Mouse (Mus musculus): ENCODE data around the gene Olfr1057. TPM values are rescaled to one million over a fixed set of nuclear protein-coding genes. Genes with fewer than 3 reads are reported as not detected.

Gene Olfr1057
- total RNA-seq (2023): not detected

GRCm38 (mm10) chr2:86378293-86378692, at the start of gene Olfr1057:
Olfr1057 (minus strand) TSS chr2:86378393.

GRCm38 (mm10) chr2:86426649-86427048, 48.5 kb upstream of the Olfr1057 start, which contains the start of gene Olfr1062:
Olfr1062 (minus strand) TSS chr2:86426749.

DNA sequence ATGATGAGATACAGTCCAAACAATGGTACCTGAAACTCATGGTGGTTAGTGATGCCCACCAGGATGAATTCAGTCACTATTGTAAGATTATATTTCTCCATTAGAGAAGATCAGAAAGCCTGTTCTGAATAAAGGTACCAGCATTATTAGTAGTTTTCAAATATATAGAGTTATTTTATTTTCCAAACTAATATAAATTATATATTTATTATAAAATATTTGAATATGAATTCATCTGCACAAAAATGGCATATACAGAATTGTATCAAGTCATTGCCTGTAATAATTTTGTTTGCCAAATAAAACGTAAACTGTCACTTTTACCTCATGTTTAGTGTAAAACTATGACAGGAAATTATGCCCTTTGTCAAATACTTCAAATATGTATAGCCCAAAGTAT, 35.8 kb upstream of the Olfr1057 start, which contains the start of gene Olfr1061:
Gene Olfr1061, minus strand, starts transcription at position 101 of the 400 bp plus-strand sequence.

DNA sequence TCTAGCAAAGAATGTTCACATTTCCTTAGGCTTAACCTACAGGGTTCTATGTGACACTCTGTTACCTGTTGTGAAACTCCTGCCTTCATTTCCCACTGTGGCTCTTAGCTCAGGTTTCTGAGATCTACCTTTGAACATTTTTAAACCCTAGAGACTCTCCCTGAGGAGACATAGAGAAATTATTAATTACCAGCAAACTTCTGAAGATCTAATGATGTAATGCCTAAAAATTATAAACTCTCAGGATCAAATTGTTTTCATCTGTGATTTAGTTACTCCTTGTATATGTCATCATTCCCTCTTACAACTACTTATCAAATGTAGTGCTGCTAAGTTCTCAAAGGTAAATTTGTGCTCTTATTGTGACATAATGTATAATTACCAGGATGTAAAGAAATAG, 10.3 kb upstream of the Olfr1057 start, which contains the start of gene Olfr1058:
Gene Olfr1058, minus strand, starts transcription at position 101 of the 400 bp plus-strand sequence.

GRCm38 (mm10) chr2:86362369-86362768, 15.8 kb downstream of the Olfr1057 start, which contains the start of gene Olfr1056:
Olfr1056 (minus strand) TSS chr2:86362469.

GRCm38 (mm10) chr2:86350184-86350583, 28.0 kb downstream of the Olfr1057 start, which contains the start of gene Olfr1055:
Olfr1055 (minus strand) TSS chr2:86350284.

DNA sequence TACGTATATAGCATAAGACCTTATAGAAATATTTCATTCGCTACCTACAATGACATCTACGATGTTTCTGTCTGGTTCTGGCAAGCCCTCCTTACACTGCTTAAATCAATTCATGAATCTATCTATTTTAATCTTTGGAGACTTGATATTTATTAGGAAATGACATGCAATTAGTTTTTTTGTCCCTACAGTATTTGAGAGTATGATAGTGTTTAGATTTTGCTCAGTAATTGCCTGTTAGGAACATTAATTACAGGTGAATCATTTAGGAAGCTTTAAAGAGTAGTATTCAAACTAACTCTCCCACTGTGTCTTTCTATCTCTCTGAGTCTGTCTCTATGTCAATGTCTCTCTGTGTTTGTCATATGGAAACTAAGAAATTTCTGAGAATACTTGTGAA, 42.9 kb downstream of the Olfr1057 start, which contains the start of gene Olfr1054:
Gene Olfr1054, minus strand, starts transcription at position 101 of the 400 bp plus-strand sequence.

Other genes with a start within 250 kb of the Olfr1057 start
- not detected for gene Olfr1039, start 242.5 kb downstream of the Olfr1057 start, total RNA-seq (2023)
- gene Olfr1040, start 231.7 kb downstream of the Olfr1057 start, total RNA-seq (2023): not detected
- gene Olfr1042, start 216.6 kb downstream of the Olfr1057 start, total RNA-seq (2023): not detected
- gene Olfr1043, start 210.9 kb downstream of the Olfr1057 start, total RNA-seq (2023): not detected
- gene Olfr1044, start 200.6 kb downstream of the Olfr1057 start, total RNA-seq (2023): not detected
- gene Olfr52, start 192.7 kb downstream of the Olfr1057 start, total RNA-seq (2023): not detected
- not detected for gene Olfr1045, start 175.4 kb downstream of the Olfr1057 start, total RNA-seq (2023)
- not detected for gene Olfr1046, start 159.1 kb downstream of the Olfr1057 start, total RNA-seq (2023)
- gene Olfr1047, start 147.0 kb downstream of the Olfr1057 start, total RNA-seq (2023): not detected
- not detected for gene Olfr1048, start 138.1 kb downstream of the Olfr1057 start, total RNA-seq (2023)
- gene Olfr1049, start 120.1 kb downstream of the Olfr1057 start, total RNA-seq (2023): not detected
- not detected for gene Olfr1051, start 99.3 kb downstream of the Olfr1057 start, total RNA-seq (2023)
- gene Olfr1052, start 85.9 kb downstream of the Olfr1057 start, total RNA-seq (2023): not detected
- not detected for gene Olfr1053, start 63.1 kb downstream of the Olfr1057 start, total RNA-seq (2023)
- not detected for gene Olfr1054, start 43.0 kb downstream of the Olfr1057 start, total RNA-seq (2023)
- not detected for gene Olfr1055, start 28.1 kb downstream of the Olfr1057 start, total RNA-seq (2023)
- not detected for gene Olfr1056, start 15.9 kb downstream of the Olfr1057 start, total RNA-seq (2023)
- gene Olfr1058, start 10.2 kb upstream of the Olfr1057 start, total RNA-seq (2023): not detected
- not detected for gene Olfr1061, start 35.7 kb upstream of the Olfr1057 start, total RNA-seq (2023)
- gene Olfr1062, start 48.4 kb upstream of the Olfr1057 start, total RNA-seq (2023): not detected
- not detected for gene Olfr1065, start 72.2 kb upstream of the Olfr1057 start, total RNA-seq (2023)
- not detected for gene Olfr1066, start 77.9 kb upstream of the Olfr1057 start, total RNA-seq (2023)
- not detected for gene Olfr228, start 109.0 kb upstream of the Olfr1057 start, total RNA-seq (2023)
- gene Olfr1076, start 130.1 kb upstream of the Olfr1057 start, total RNA-seq (2023): not detected
- not detected for gene Olfr1079, start 164.1 kb upstream of the Olfr1057 start, total RNA-seq (2023)
- not detected for gene Olfr1080, start 179.8 kb upstream of the Olfr1057 start, total RNA-seq (2023)
- gene Olfr1082, start 220.6 kb upstream of the Olfr1057 start, total RNA-seq (2023): not detected